Mouse (Mus musculus) CH12.LX (cell line): Measurements from ENCODE around the gene Fgf16. TPM values are rescaled to one million over a fixed set of nuclear protein-coding genes. Genes with fewer than 3 reads are reported as not detected.

Source experiments
- DNase-seq: peaks from one replicate; pipeline ENCODE4 v3.0.0-alpha.2; 2013; ENCODE audit errors: extremely low read depth
- H3K27ac ChIP-seq: 2 replicates; pipeline ENCODE4 v1.5.1; 2012; ENCODE audit warnings: low read depth, mild to moderate bottlenecking, control low read depth, moderate library complexity; ENCODE audit not compliant: insufficient read depth
- H3K27me3 ChIP-seq: replicated peaks from 2 replicates; pipeline ENCODE3; 2012; ENCODE audit warnings: inconsistent platforms
- H3K36me3 ChIP-seq, 2 experiments: replicated peaks in 1 of 2; 2 replicates each; pipeline versions ENCODE3 to v1.6.1; 2012; ENCODE audit warnings: inconsistent platforms in 1 of 2, low read length in 1 of 2, mild to moderate bottlenecking in 1 of 2, mixed read lengths in 1 of 2, moderate library complexity in 1 of 2; ENCODE audit not compliant: control insufficient read depth in 1 of 2, insufficient read depth in 1 of 2
- H3K4me1 ChIP-seq, 2 experiments: 2 replicates each; pipeline ENCODE4 v1.6.1; 2012; ENCODE audit warnings: inconsistent platforms in 1 of 2, moderate library complexity in 1 of 2; ENCODE audit not compliant: insufficient read depth in 2 of 2, control insufficient read depth in 1 of 2
- H3K4me2 ChIP-seq: 2 replicates; pipeline ENCODE4 v1.6.1; 2012; ENCODE audit warnings: low read depth, mild to moderate bottlenecking, control low read depth; ENCODE audit not compliant: poor library complexity, insufficient read depth, severe bottlenecking
- H3K4me3 ChIP-seq, 3 experiments: fragments of 150-350 bp in 1 of 3; sonication (generic) in 1 of 3; replicated peaks in 1 of 3; 2 replicates each; pipeline versions ENCODE3 to v1.5.1; 2011 to 2012; ENCODE audit warnings: low read depth in 2 of 3, low read length in 2 of 3, mild to moderate bottlenecking in 2 of 3, moderate library complexity in 2 of 3, control low read depth in 1 of 3, improper control_type of control experiment in 1 of 3, inconsistent platforms in 1 of 3, mixed read lengths in 1 of 3; ENCODE audit not compliant: poor library complexity in 1 of 3
- H3K79me2 ChIP-seq: replicated peaks from 2 replicates; pipeline ENCODE4 v1.6.1; 2012; ENCODE audit warnings: mild to moderate bottlenecking, moderate library complexity; ENCODE audit not compliant: control insufficient read depth, poor library complexity, insufficient read depth, severe bottlenecking; ENCODE audit errors: extremely low read depth
- H3K9ac ChIP-seq: 2 replicates; pipeline ENCODE4 v1.6.1; 2012; ENCODE audit warnings: low read depth, mild to moderate bottlenecking, control low read depth, moderate library complexity; ENCODE audit not compliant: insufficient read depth
- H3K9me3 ChIP-seq: replicated peaks from 2 replicates; pipeline ENCODE3; 2012; ENCODE audit warnings: low read length, inconsistent platforms, mixed read lengths
- BHLHE40 ChIP-seq: IDR thresholded peaks from 2 replicates; pipeline ENCODE4 v1.6.1; 2011; ENCODE audit warnings: mild to moderate bottlenecking, low read depth, low read length, improper control_type of control experiment
- CHD2 ChIP-seq: IDR thresholded peaks from 2 replicates; pipeline ENCODE4 v1.6.1; 2011; ENCODE audit warnings: low read length, improper control_type of control experiment
- ELF1 ChIP-seq: IDR thresholded peaks from 2 replicates; pipeline ENCODE4 v1.6.1; 2014; ENCODE audit warnings: low read depth, mild to moderate bottlenecking, inconsistent platforms, low read length, improper control_type of control experiment
- EP300 ChIP-seq: IDR thresholded peaks from 2 replicates; pipeline ENCODE4 v1.6.1; 2011; ENCODE audit warnings: low read length, improper control_type of control experiment
- ETS1 ChIP-seq: conservative IDR thresholded peaks from 2 replicates; pipeline ENCODE4 v1.6.1; 2012; ENCODE audit warnings: low read depth, mild to moderate bottlenecking, inconsistent platforms, low read length, improper control_type of control experiment, moderate library complexity
- GABPA ChIP-seq: IDR thresholded peaks from 2 replicates; pipeline ENCODE4 v1.6.1; 2012; ENCODE audit warnings: low read depth, low read length, improper control_type of control experiment, inconsistent platforms; ENCODE audit not compliant: insufficient replicate concordance
- HCFC1 ChIP-seq: IDR thresholded peaks from 2 replicates; pipeline ENCODE4 v1.6.1; 2012; ENCODE audit warnings: low read depth, mild to moderate bottlenecking, inconsistent platforms, low read length, improper control_type of control experiment
- JUN ChIP-seq: IDR thresholded peaks from 2 replicates; pipeline ENCODE4 v1.6.1; 2011; ENCODE audit warnings: low read depth, mild to moderate bottlenecking, low read length, improper control_type of control experiment, moderate library complexity; ENCODE audit not compliant: insufficient read depth
- KAT2A ChIP-seq: IDR thresholded peaks from 2 replicates; pipeline ENCODE4 v1.6.1; 2012; ENCODE audit warnings: low read length, improper control_type of control experiment, inconsistent platforms; ENCODE audit not compliant: insufficient replicate concordance
- MEF2A ChIP-seq: IDR thresholded peaks from 2 replicates; pipeline ENCODE4 v1.6.1; 2014; ENCODE audit warnings: low read depth, mild to moderate bottlenecking, inconsistent platforms, low read length, improper control_type of control experiment, borderline replicate concordance
- MYC ChIP-seq: IDR thresholded peaks from 2 replicates; pipeline ENCODE4 v1.6.1; 2011; ENCODE audit warnings: low read depth, mild to moderate bottlenecking, improper control_type of control experiment, low read length
- NELFE ChIP-seq: IDR thresholded peaks from 2 replicates; pipeline ENCODE4 v1.6.1; 2011; ENCODE audit warnings: low read depth, low read length, improper control_type of control experiment
- NRF1 ChIP-seq: IDR thresholded peaks from 2 replicates; pipeline ENCODE4 v1.6.1; 2014; ENCODE audit warnings: low read depth, mild to moderate bottlenecking, inconsistent platforms, low read length, improper control_type of control experiment, moderate library complexity
- PAX5 ChIP-seq: IDR thresholded peaks from 2 replicates; pipeline ENCODE4 v1.6.1; 2012; ENCODE audit warnings: low read length, inconsistent platforms, mixed read lengths
- RAD21 ChIP-seq: IDR thresholded peaks from 2 replicates; pipeline ENCODE4 v1.6.1; 2011; ENCODE audit warnings: low read depth, mild to moderate bottlenecking, low read length, improper control_type of control experiment, moderate library complexity
- RCOR1 ChIP-seq: conservative IDR thresholded peaks from 2 replicates; pipeline ENCODE4 v1.6.1; 2012; ENCODE audit warnings: low read depth, mild to moderate bottlenecking, inconsistent platforms, low read length, improper control_type of control experiment
- SIN3A ChIP-seq: IDR thresholded peaks from 2 replicates; pipeline ENCODE4 v1.6.1; 2012; ENCODE audit warnings: low read length, improper control_type of control experiment, inconsistent platforms
- SMC3 ChIP-seq: IDR thresholded peaks from 2 replicates; pipeline ENCODE4 v1.6.1; 2011; ENCODE audit warnings: low read depth, low read length, improper control_type of control experiment
- TBP ChIP-seq: conservative IDR thresholded peaks from 2 replicates; pipeline ENCODE4 v1.6.1; 2011; ENCODE audit warnings: low read depth, low read length, improper control_type of control experiment
- TCF12 ChIP-seq: IDR thresholded peaks from 2 replicates; pipeline ENCODE4 v1.6.1; 2014; ENCODE audit warnings: low read depth, mild to moderate bottlenecking, inconsistent platforms, low read length, improper control_type of control experiment
- UBTF ChIP-seq: IDR thresholded peaks from 2 replicates; pipeline ENCODE4 v1.6.1; 2012; ENCODE audit warnings: low read depth, mild to moderate bottlenecking, inconsistent platforms, low read length, improper control_type of control experiment, moderate library complexity
- USF1 ChIP-seq: IDR thresholded peaks from 2 replicates; pipeline ENCODE4 v1.6.1; 2014; ENCODE audit warnings: low read depth, mild to moderate bottlenecking, inconsistent platforms, low read length, improper control_type of control experiment
- USF2 ChIP-seq: conservative IDR thresholded peaks from 2 replicates; pipeline ENCODE4 v1.6.1; 2011; ENCODE audit warnings: low read depth, low read length, improper control_type of control experiment
- ZC3H11A ChIP-seq: IDR thresholded peaks from 2 replicates; pipeline ENCODE4 v1.6.1; 2012; ENCODE audit warnings: low read depth, mild to moderate bottlenecking, inconsistent platforms, low read length, improper control_type of control experiment
- ZKSCAN1 ChIP-seq: IDR thresholded peaks from 2 replicates; pipeline ENCODE4 v1.6.1; 2012; ENCODE audit warnings: low read depth, inconsistent platforms, low read length, improper control_type of control experiment, borderline replicate concordance
- ZMIZ1 ChIP-seq: IDR thresholded peaks from 2 replicates; pipeline ENCODE4 v1.6.1; 2012; ENCODE audit warnings: low read depth, mild to moderate bottlenecking, inconsistent platforms, low read length, improper control_type of control experiment
- dilution Hi-C: fragments of 300-500 bp; cut with MboI; formaldehyde crosslinking; loops from 2 replicates; pipeline ENCODE4 v1.14.3; 2020; ENCODE audit warnings: low sequenced_read_pairs; ENCODE audit not compliant: extremely low pct_unique_long_range_greater_than_20kb, extremely low pct_ligation_motif_present
- in situ Hi-C: fragments of 300-500 bp; cut with MboI; formaldehyde crosslinking; loops from 3 replicates; pipeline ENCODE4 v1.14.3; 2019; ENCODE audit warnings: low sequenced_read_pairs, low pct_ligation_motif_present, low pct_unique_long_range_greater_than_20kb, mixed read lengths
- polyA plus RNA-seq: library from polyadenylated mRNA; unstranded; fragments of >175 nt; gene quantifications from 2 replicates; pipeline ENCODE4 v1.2.1, GENCODE M21; 2012; ENCODE audit warnings: low read depth; ENCODE audit not compliant: insufficient read length
- total RNA-seq, 2 experiments: library from RNA; depleted of rRNA; stranded (reverse); fragments of 300-350 nt in 1 of 2; fragments of >200 nt in 1 of 2; gene quantifications; 2 replicates each; pipeline ENCODE4 v1.2.3; 2012 to 2014

The Fgf16 gene
- total and polyA plus RNA-seq, 3 experiments: not detected

GRCm38 (mm10) chrX:105794806-105795403 lies 30.8 kb downstream of the Fgf16 start:
- H3K79me2 ChIP-seq: no peaks in the 10 kb centered on the region
- dilution Hi-C loops (no loop called here), in situ Hi-C loops (no loop called here)
- no peak for DNase-seq
- no peaks in the 10 kb centered on the region for H3K4me1 ChIP-seq
- TF ChIP-seq ZMIZ1 (no peak), RCOR1 (no peak), CHD2 (no peak), SMC3 (no peak), UBTF (no peak), KAT2A (no peak), TCF12 (no peak), MYC (no peak), ZC3H11A (no peak), NRF1 (no peak), ZKSCAN1 (no peak), ETS1 (no peak), NELFE (no peak), MEF2A (no peak), HCFC1 (no peak), USF2 (no peak), TBP (no peak), JUN (no peak), RAD21 (no peak), EP300 (no peak)
- no peak overlapping the region for H3K27ac ChIP-seq
- peaks cover 4 to 10% of the 10 kb centered on the region in 2 experiments for H3K36me3 ChIP-seq
- H3K4me3 ChIP-seq: no peak overlapping the region
- H3K4me2 ChIP-seq: no peak overlapping the region
- no peak overlapping the region for H3K9ac ChIP-seq
- H3K9me3 ChIP-seq: no peaks in the 10 kb centered on the region
- H3K27me3 ChIP-seq: no peaks in the 10 kb centered on the region

DNA sequence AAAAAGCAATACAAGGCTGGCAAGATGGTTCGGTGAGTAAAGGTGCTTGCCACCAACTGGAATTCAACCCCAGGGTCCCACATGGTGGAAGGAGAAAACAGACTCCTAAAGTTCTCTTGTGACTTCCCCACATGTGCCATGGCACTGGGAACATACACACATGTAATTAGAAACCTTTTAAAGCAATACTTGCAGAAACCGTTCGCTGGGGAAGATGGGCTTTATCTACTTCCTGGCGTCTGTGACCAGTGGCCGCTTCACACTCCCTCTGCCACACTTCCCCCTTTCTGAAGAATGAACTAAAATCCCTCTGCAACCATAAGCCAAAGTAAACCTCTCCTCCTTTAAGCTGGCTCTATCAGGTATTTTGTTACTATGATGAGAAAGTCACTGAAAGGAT lies 60.4 kb downstream of the Fgf16 start:
- Histone ChIP-seq H3K4me2 (no peak overlapping the region), H3K9me3 (no peaks in the 10 kb centered on the region)
- no peak for TF ChIP-seq HCFC1
- no peak for TF ChIP-seq ELF1
- TF ChIP-seq CHD2: no peak
- TF ChIP-seq PAX5: no peak
- TF ChIP-seq KAT2A: no peak
- no peak for TF ChIP-seq SIN3A
- no peak for TF ChIP-seq USF1
- TF ChIP-seq BHLHE40: no peak
- TF ChIP-seq UBTF: no peak
- no peak for TF ChIP-seq GABPA
- TF ChIP-seq NELFE: no peak
- TF ChIP-seq, all 38 proteins: peak for 0
- Histone ChIP-seq H3K27ac (no peak overlapping the region), H3K4me3 (no peak overlapping the region), H3K79me2 (no peaks in the 10 kb centered on the region; the same call in 1 of the 2 replicates), H3K4me1 (no peaks in the 10 kb centered on the region), H3K9ac (no peak overlapping the region), H3K27me3 (no peaks in the 10 kb centered on the region), H3K36me3 (peaks cover 24 to 49% of the 10 kb centered on the region in 2 experiments)
- in situ Hi-C loops (no loop called here), dilution Hi-C loops (no loop called here)
- no peak for DNase-seq
